Mouse (Mus musculus): ENCODE results near the gene Igf1.

GRCm38 (mm10) chr10:87898826-87899225 is 40.8 kb downstream of the Igf1 start:
- TF ChIP-seq POLR2A (IDR thresholded peaks at IDR 0.05; ENCODE audit: low read depth, low read length) (no peak), CTCF (IDR thresholded peaks at IDR 0.05; ENCODE audit: borderline replicate concordance, insufficient read depth, low read length) (no peak)

Measured in embryonic fibroblast, embryonic 13.5 days (primary cell).